Mouse (Mus musculus): Measurements from ENCODE around the gene Hist3h2ba. TPM values are rescaled to one million over a fixed set of nuclear protein-coding genes. Genes with fewer than 3 reads are reported as not detected.

The Hist3h2ba gene
- polyA plus RNA-seq, 1 experiment from 2014 or later, result 29.9 TPM

GRCm38 (mm10) chr11:58967346-58967745, 18.6 kb downstream of the Hist3h2ba start:
- H3K4me2 ChIP-seq (replicated peaks; ENCODE audit: low read depth, low read length), result no peak overlapping the region
- no peak for ATAC-seq (ENCODE audit: low FRiP score, low TSS enrichment)
- no peak overlapping the region for H3K27ac ChIP-seq (ENCODE audit: low read depth, low read length)
- H3K36me3 ChIP-seq (ENCODE audit: control insufficient read depth, insufficient read depth, low read length), result 0 out of 2 replicates have a peak, but pooled peaks cover 3% of the 10 kb centered on the region
- peaks cover 1% of the 10 kb centered on the region; the same call in 1 of the 2 replicates for H3K27me3 ChIP-seq (ENCODE audit: control insufficient read depth, insufficient read depth, low read length)
- no peak overlapping the region for H3K9ac ChIP-seq (ENCODE audit: low read depth, low read length)
- WGBS, result 93% methylated on average over 1 of the region's 1 CpGs
- H3K4me1 ChIP-seq (ENCODE audit: control insufficient read depth, insufficient read depth, low read length), result peaks cover 10% of the 10 kb centered on the region
- H3K4me3 ChIP-seq (ENCODE audit: low read length), result no peak overlapping the region
- H3K9me3 ChIP-seq (ENCODE audit: control insufficient read depth, low read length), result no peaks in the 10 kb centered on the region

DNA sequence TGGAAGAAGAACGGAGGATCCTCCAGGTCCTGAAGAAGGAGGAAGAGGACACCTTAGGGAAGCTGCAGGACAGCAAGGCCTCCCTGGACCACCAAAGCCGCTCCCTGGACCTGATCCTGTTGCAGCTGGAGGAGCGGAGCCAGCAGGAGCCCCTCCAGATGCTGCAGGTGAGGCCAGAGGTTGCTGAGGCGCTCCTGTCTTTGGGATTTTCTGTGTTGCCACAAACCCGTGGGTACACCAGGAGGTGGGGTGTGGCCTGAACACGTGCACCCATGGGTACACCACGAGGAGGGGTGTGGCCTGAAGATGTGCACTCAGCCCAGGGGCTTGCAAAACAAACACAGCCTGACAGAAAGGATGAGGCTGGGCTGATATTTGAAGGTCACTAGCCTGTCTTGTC, 19.8 kb downstream of the Hist3h2ba start:
- Histone ChIP-seq H3K27me3 (ENCODE audit: control insufficient read depth, insufficient read depth, low read length) (no peaks in the 10 kb centered on the region), H3K4me1 (ENCODE audit: control insufficient read depth, insufficient read depth, low read length) (peaks cover 10% of the 10 kb centered on the region), H3K9ac (ENCODE audit: low read depth, low read length) (no peak overlapping the region), H3K27ac (ENCODE audit: low read depth, low read length) (0 out of 2 replicates have a peak overlapping the region, but pooled peaks have one; percentile 60), H3K4me2 (replicated peaks; ENCODE audit: low read depth, low read length) (no peak overlapping the region), H3K4me3 (ENCODE audit: low read length) (no peak overlapping the region), H3K9me3 (ENCODE audit: control insufficient read depth, low read length) (no peaks in the 10 kb centered on the region), H3K36me3 (ENCODE audit: control insufficient read depth, insufficient read depth, low read length) (peaks cover 3% of the 10 kb centered on the region; the same call in 1 of the 2 replicates)
- no peak for ATAC-seq (ENCODE audit: low FRiP score, low TSS enrichment)
- WGBS, result 79% methylated on average over 7 of the region's 7 CpGs

GRCm38 (mm10) chr11:58969027-58969426, 20.3 kb downstream of the Hist3h2ba start:
- Histone ChIP-seq H3K4me3 (ENCODE audit: low read length) (no peak overlapping the region), H3K27me3 (ENCODE audit: control insufficient read depth, insufficient read depth, low read length) (no peaks in the 10 kb centered on the region), H3K4me2 (replicated peaks; ENCODE audit: low read depth, low read length) (no peak overlapping the region), H3K4me1 (ENCODE audit: control insufficient read depth, insufficient read depth, low read length) (peaks cover 10% of the 10 kb centered on the region), H3K9me3 (ENCODE audit: control insufficient read depth, low read length) (no peaks in the 10 kb centered on the region), H3K36me3 (ENCODE audit: control insufficient read depth, insufficient read depth, low read length) (peaks cover 3% of the 10 kb centered on the region; the same call in 1 of the 2 replicates), H3K27ac (ENCODE audit: low read depth, low read length) (peak overlapping the region; percentile 60; the same call in 1 of the 2 replicates), H3K9ac (ENCODE audit: low read depth, low read length) (no peak overlapping the region)
- 61% methylated on average over 8 of the region's 8 CpGs for WGBS
- no peak for ATAC-seq (ENCODE audit: low FRiP score, low TSS enrichment)

- no peak overlapping the region for H3K4me3 ChIP-seq (ENCODE audit: low read length)
- no peaks in the 10 kb centered on the region for H3K9me3 ChIP-seq (ENCODE audit: control insufficient read depth, low read length)
- peak overlapping the region; percentile 60; the same call in 1 of the 2 replicates for H3K27ac ChIP-seq (ENCODE audit: low read depth, low read length)
- 46% methylated on average over 6 of the region's 6 CpGs for WGBS
- no peaks in the 10 kb centered on the region for H3K27me3 ChIP-seq (ENCODE audit: control insufficient read depth, insufficient read depth, low read length)
- no peak overlapping the region for H3K9ac ChIP-seq (ENCODE audit: low read depth, low read length)
- peaks cover 8% of the 10 kb centered on the region for H3K4me1 ChIP-seq (ENCODE audit: control insufficient read depth, insufficient read depth, low read length)
- H3K4me2 ChIP-seq (replicated peaks; ENCODE audit: low read depth, low read length), result no peak overlapping the region
- ATAC-seq (ENCODE audit: low FRiP score, low TSS enrichment), result peak; percentile 61; the same call in 1 of the 2 replicates
- H3K36me3 ChIP-seq (ENCODE audit: control insufficient read depth, insufficient read depth, low read length), result peaks cover 7% of the 10 kb centered on the region; the same call in 1 of the 2 replicates
Observed at GRCm38 (mm10) chr11:58969659-58970058, 20.9 kb downstream of the Hist3h2ba start.

DNA sequence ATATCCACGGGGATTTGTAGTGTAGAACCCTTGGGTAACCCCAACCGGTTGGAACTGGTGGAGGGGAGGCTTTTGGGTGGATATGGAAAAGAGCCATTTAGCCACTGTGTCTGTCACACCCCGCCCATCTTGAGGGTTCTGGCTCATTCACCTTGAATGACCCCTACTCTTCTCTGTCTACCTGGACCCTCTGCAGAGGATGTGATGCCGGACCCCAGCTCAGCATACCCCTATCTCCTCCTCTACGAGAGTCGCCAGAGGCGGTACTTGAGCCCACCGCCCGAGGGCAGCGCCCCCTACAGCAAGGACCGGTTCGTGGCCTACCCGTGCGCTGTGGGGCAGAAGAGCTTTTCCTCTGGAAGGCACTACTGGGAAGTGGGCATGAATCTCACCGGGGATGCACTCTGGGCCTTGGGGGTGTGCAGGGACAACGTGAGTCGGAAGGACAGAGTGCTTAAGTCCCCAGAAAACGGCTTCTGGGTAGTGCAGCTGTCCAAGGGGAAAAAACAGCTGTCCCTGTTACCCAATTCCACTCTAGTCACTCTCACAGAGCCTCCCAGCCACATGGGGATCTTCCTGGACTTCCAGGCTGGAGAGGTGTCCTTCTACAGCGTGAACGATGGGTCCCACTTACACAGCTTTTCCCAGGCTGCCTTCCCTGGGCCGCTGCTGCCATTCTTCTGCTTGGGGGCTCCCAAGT, 22.3 kb downstream of the Hist3h2ba start:
- WGBS, result 93% methylated on average over 21 of the region's 21 CpGs
- Histone ChIP-seq H3K9me3 (ENCODE audit: control insufficient read depth, low read length) (no peaks in the 10 kb centered on the region), H3K4me3 (ENCODE audit: low read length) (no peak overlapping the region), H3K4me1 (ENCODE audit: control insufficient read depth, insufficient read depth, low read length) (no peaks in the 10 kb centered on the region; the same call in 1 of the 2 replicates), H3K27ac (ENCODE audit: low read depth, low read length) (no peak overlapping the region), H3K4me2 (replicated peaks; ENCODE audit: low read depth, low read length) (no peak overlapping the region), H3K36me3 (ENCODE audit: control insufficient read depth, insufficient read depth, low read length) (peaks cover 7% of the 10 kb centered on the region; the same call in 1 of the 2 replicates), H3K27me3 (ENCODE audit: control insufficient read depth, insufficient read depth, low read length) (no peaks in the 10 kb centered on the region), H3K9ac (ENCODE audit: low read depth, low read length) (0 out of 2 replicates have a peak overlapping the region, but pooled peaks have one; percentile 7)
- ATAC-seq (ENCODE audit: low FRiP score, low TSS enrichment), result no peak

DNA sequence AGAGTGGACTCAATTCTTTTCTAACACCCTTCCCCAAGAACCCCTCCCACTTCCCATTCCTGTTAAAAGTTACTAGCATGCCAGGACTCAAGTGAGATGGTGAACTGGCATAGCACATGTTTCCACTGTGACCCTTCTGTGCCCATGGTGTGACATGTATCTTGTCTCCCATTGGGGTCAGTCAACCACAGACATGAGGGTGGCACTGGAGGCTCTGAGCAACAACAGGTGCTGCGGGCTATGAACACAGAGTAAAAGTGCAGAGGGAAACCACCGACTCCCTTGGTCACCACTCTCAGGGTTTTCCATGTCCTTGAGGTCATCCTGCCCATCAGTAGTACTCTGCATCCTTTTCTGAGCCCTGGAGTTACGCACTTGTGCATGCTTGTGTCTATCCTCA, 23.1 kb downstream of the Hist3h2ba start:
- no peak for ATAC-seq (ENCODE audit: low FRiP score, low TSS enrichment)
- Histone ChIP-seq H3K36me3 (ENCODE audit: control insufficient read depth, insufficient read depth, low read length) (peaks cover 7% of the 10 kb centered on the region; the same call in 1 of the 2 replicates), H3K9me3 (ENCODE audit: control insufficient read depth, low read length) (no peaks in the 10 kb centered on the region), H3K9ac (ENCODE audit: low read depth, low read length) (no peak overlapping the region), H3K4me2 (replicated peaks; ENCODE audit: low read depth, low read length) (no peak overlapping the region), H3K27me3 (ENCODE audit: control insufficient read depth, insufficient read depth, low read length) (no peaks in the 10 kb centered on the region), H3K4me3 (ENCODE audit: low read length) (no peak overlapping the region), H3K27ac (ENCODE audit: low read depth, low read length) (no peak overlapping the region), H3K4me1 (ENCODE audit: control insufficient read depth, insufficient read depth, low read length) (no peaks in the 10 kb centered on the region; the same call in 1 of the 2 replicates)
- 92% methylated on average over 3 of the region's 3 CpGs for WGBS

GRCm38 (mm10) chr11:58974414-58974813, 25.7 kb downstream of the Hist3h2ba start:
- no peak overlapping the region for H3K27ac ChIP-seq (ENCODE audit: low read depth, low read length)
- no peak overlapping the region for H3K9ac ChIP-seq (ENCODE audit: low read depth, low read length)
- H3K36me3 ChIP-seq (ENCODE audit: control insufficient read depth, insufficient read depth, low read length), result peaks cover 7% of the 10 kb centered on the region; the same call in 1 of the 2 replicates
- peaks cover 8% of the 10 kb centered on the region for H3K4me1 ChIP-seq (ENCODE audit: control insufficient read depth, insufficient read depth, low read length)
- no peak for ATAC-seq (ENCODE audit: low FRiP score, low TSS enrichment)
- no peak overlapping the region for H3K4me3 ChIP-seq (ENCODE audit: low read length)
- 89% methylated on average over 3 of the region's 3 CpGs for WGBS
- H3K4me2 ChIP-seq (replicated peaks; ENCODE audit: low read depth, low read length), result no peak overlapping the region
- H3K27me3 ChIP-seq (ENCODE audit: control insufficient read depth, insufficient read depth, low read length), result no peaks in the 10 kb centered on the region
- no peaks in the 10 kb centered on the region for H3K9me3 ChIP-seq (ENCODE audit: control insufficient read depth, low read length)

DNA sequence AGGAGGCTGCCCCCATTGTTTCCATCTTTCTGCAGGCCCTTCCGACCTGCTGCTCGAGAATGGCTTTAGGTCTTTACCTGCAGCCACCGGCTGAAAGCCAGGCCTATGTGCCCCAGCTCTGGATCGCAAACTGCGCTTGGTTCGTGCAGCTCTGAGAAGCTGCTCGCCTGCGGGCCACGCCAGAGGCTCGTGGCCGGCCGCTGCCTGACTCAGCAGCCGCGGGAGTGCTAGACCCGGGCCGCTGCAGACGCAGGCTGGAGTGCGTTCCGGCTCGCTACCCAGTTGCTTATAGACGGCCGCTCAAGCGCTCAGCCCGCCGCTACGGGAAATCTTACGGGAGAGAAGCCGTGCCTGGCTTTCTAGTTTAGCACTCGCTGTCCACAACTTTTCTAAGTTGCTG, 28.4 kb downstream of the Hist3h2ba start:
- Histone ChIP-seq H3K36me3 (ENCODE audit: control insufficient read depth, insufficient read depth, low read length) (peaks cover 9% of the 10 kb centered on the region), H3K27ac (ENCODE audit: low read depth, low read length) (peak overlapping the region; percentile 81), H3K4me2 (replicated peaks; ENCODE audit: low read depth, low read length) (peak overlapping the region; percentile 78), H3K9me3 (ENCODE audit: control insufficient read depth, low read length) (no peaks in the 10 kb centered on the region), H3K27me3 (ENCODE audit: control insufficient read depth, insufficient read depth, low read length) (no peaks in the 10 kb centered on the region), H3K9ac (ENCODE audit: low read depth, low read length) (peak overlapping the region; percentile 84), H3K4me3 (ENCODE audit: low read length) (peak overlapping the region; percentile 87), H3K4me1 (ENCODE audit: control insufficient read depth, insufficient read depth, low read length) (peaks cover 22% of the 10 kb centered on the region)
- under 1% methylated on average over 29 of the region's 29 CpGs for WGBS
- no peak; the same call in 1 of the 2 replicates for ATAC-seq (ENCODE audit: low FRiP score, low TSS enrichment)

DNA sequence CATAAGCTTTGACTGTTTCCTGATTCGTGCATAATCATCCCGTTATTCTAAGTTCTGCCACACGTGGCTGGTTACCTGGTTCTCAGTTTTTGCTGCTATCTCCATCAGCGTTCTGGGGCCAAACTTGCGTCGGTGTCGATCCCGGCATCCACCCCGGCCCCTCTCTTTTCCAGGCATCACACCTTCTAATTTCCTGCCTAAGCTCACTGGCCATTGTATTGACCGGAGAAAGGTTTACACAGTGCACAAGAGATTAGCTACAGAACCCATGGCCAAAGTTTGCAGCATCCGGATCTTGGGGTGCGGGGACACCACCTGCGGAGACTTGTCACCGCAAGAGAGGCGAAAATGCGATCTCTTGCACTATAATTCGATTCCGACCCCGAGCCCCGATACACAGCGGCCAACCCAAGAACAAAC, 28.9 kb downstream of the Hist3h2ba start:
- H3K4me3 ChIP-seq (ENCODE audit: low read length), result peak overlapping the region; percentile 87
- H3K27ac ChIP-seq (ENCODE audit: low read depth, low read length), result peak overlapping the region; percentile 81
- H3K4me1 ChIP-seq (ENCODE audit: control insufficient read depth, insufficient read depth, low read length), result peaks cover 22% of the 10 kb centered on the region
- WGBS, result under 1% methylated on average over 21 of the region's 21 CpGs
- H3K27me3 ChIP-seq (ENCODE audit: control insufficient read depth, insufficient read depth, low read length), result no peaks in the 10 kb centered on the region
- ATAC-seq (ENCODE audit: low FRiP score, low TSS enrichment), result peak; percentile 3; the same call in 1 of the 2 replicates
- H3K4me2 ChIP-seq (replicated peaks; ENCODE audit: low read depth, low read length), result peak overlapping the region; percentile 78
- peaks cover 13% of the 10 kb centered on the region for H3K36me3 ChIP-seq (ENCODE audit: control insufficient read depth, insufficient read depth, low read length)
- H3K9me3 ChIP-seq (ENCODE audit: control insufficient read depth, low read length), result no peaks in the 10 kb centered on the region
- peak overlapping the region; percentile 84 for H3K9ac ChIP-seq (ENCODE audit: low read depth, low read length)

All from kidney, embryonic 14.5 days (tissue).